Mouse (Mus musculus) MEL (cell line): ENCODE measurements around the gene Rhd. TPM values are rescaled to one million over a fixed set of nuclear protein-coding genes. Genes with fewer than 3 reads are reported as not detected.
A peak's percentile ranks its signal among the peaks of the same experiment; 100 is the strongest.

ENCODE experiments used
- DNase-seq: peaks from one replicate; pipeline ENCODE4 v3.0.0; 2011; ENCODE audit warnings: low read depth, low spot score
- H3K27ac ChIP-seq: 2 replicates; pipeline ENCODE4 v1.5.1; 2012; ENCODE audit warnings: low read depth, mild to moderate bottlenecking, control low read depth, low read length, moderate library complexity; ENCODE audit not compliant: control insufficient read depth
- H3K27me3 ChIP-seq, 2 experiments: fragments of 150-350 bp in 1 of 2; sonication (generic) in 1 of 2; 2 replicates each; pipeline ENCODE4 v1.6.1; 2012; ENCODE audit warnings: low read length in 2 of 2, mild to moderate bottlenecking in 2 of 2, improper control_type of control experiment in 1 of 2, moderate library complexity in 1 of 2; ENCODE audit not compliant: insufficient read depth in 2 of 2, control insufficient read depth in 1 of 2
- H3K36me3 ChIP-seq, 2 experiments: 2 replicates each; pipeline ENCODE4 v1.6.1; 2012 to 2014; ENCODE audit warnings: low read length in 2 of 2, improper control_type of control experiment in 1 of 2, inconsistent platforms in 1 of 2, mild to moderate bottlenecking in 1 of 2; ENCODE audit not compliant: insufficient read depth in 2 of 2, control insufficient read depth in 1 of 2
- H3K4me1 ChIP-seq, 2 experiments: fragments of 150-350 bp in 1 of 2; sonication (generic) in 1 of 2; 2 replicates each; pipeline ENCODE4 v1.6.1; 2012; ENCODE audit warnings: low read length in 2 of 2, improper control_type of control experiment in 1 of 2, mild to moderate bottlenecking in 1 of 2; ENCODE audit not compliant: insufficient read depth in 2 of 2, control insufficient read depth in 1 of 2
- H3K4me3 ChIP-seq, 2 experiments: fragments of 150-350 bp in 1 of 2; sonication (generic) in 1 of 2; 2 replicates each; pipeline ENCODE4 v1.5.1; 2012; ENCODE audit warnings: low read depth in 2 of 2, low read length in 2 of 2, mild to moderate bottlenecking in 2 of 2, moderate library complexity in 2 of 2, control low read depth in 1 of 2, improper control_type of control experiment in 1 of 2; ENCODE audit not compliant: control insufficient read depth in 1 of 2, insufficient read depth in 1 of 2
- H3K79me2 ChIP-seq: 2 replicates; pipeline ENCODE4 v1.6.1; 2012; ENCODE audit warnings: mild to moderate bottlenecking, low read length, moderate library complexity; ENCODE audit not compliant: control insufficient read depth, poor library complexity, insufficient read depth
- H3K9ac ChIP-seq: 2 replicates; pipeline ENCODE4 v1.6.1; 2012; ENCODE audit warnings: low read depth, mild to moderate bottlenecking, control low read depth, low read length, moderate library complexity; ENCODE audit not compliant: control insufficient read depth, poor library complexity, severe bottlenecking
- H3K9me3 ChIP-seq: fragments of 150-350 bp; sonication (generic); replicated peaks from 2 replicates; pipeline ENCODE4 v1.6.1; 2012; ENCODE audit warnings: mild to moderate bottlenecking, low read length, improper control_type of control experiment, moderate library complexity; ENCODE audit not compliant: insufficient read depth
- BHLHE40 ChIP-seq: IDR thresholded peaks from 2 replicates; pipeline ENCODE4 v1.6.1; 2012; ENCODE audit warnings: low read depth, mild to moderate bottlenecking, inconsistent platforms, low read length, improper control_type of control experiment, borderline replicate concordance
- CHD1 ChIP-seq: IDR thresholded peaks from 2 replicates; pipeline ENCODE4 v1.6.1; 2012; ENCODE audit warnings: low read depth, mild to moderate bottlenecking, inconsistent platforms, low read length, improper control_type of control experiment
- CTCF ChIP-seq, 3 experiments: IDR thresholded peaks in 2 of 3; conservative IDR thresholded peaks in 1 of 3; 2 replicates each; pipeline ENCODE4 v1.5.1; 2011 to 2012; ENCODE audit warnings: low read length in 3 of 3, low read depth in 2 of 3, mild to moderate bottlenecking in 2 of 3, improper control_type of control experiment in 1 of 3, inconsistent platforms in 1 of 3, mixed read lengths in 1 of 3, moderate library complexity in 1 of 3; ENCODE audit not compliant: control insufficient read depth in 1 of 3, insufficient read depth in 1 of 3, poor library complexity in 1 of 3, severe bottlenecking in 1 of 3
- E2F4 ChIP-seq: IDR thresholded peaks from 2 replicates; pipeline ENCODE4 v1.6.1; 2011; ENCODE audit warnings: low read depth, low read length, improper control_type of control experiment, borderline replicate concordance
- ELF1 ChIP-seq: IDR thresholded peaks from 2 replicates; pipeline ENCODE4 v1.6.1; 2014; ENCODE audit warnings: low read depth, mild to moderate bottlenecking, inconsistent platforms, low read length, improper control_type of control experiment, moderate library complexity
- EP300 ChIP-seq, 2 experiments: IDR thresholded peaks; 2 replicates each; pipeline ENCODE4 v1.6.1; 2011; ENCODE audit warnings: improper control_type of control experiment in 2 of 2, low read length in 2 of 2, low read depth in 1 of 2, mild to moderate bottlenecking in 1 of 2
- ETS1 ChIP-seq: IDR thresholded peaks from 2 replicates; pipeline ENCODE4 v1.6.1; 2012; ENCODE audit warnings: low read depth, mild to moderate bottlenecking, inconsistent platforms, low read length, improper control_type of control experiment, moderate library complexity
- GATA1 ChIP-seq: IDR thresholded peaks from 2 replicates; pipeline ENCODE4 v1.6.1; 2011; ENCODE audit warnings: low read depth, low read length, improper control_type of control experiment
- JUND ChIP-seq: IDR thresholded peaks from 2 replicates; pipeline ENCODE4 v1.6.1; 2011; ENCODE audit warnings: low read depth, mild to moderate bottlenecking, improper control_type of control experiment, low read length
- KAT2A ChIP-seq: conservative IDR thresholded peaks from 2 replicates; pipeline ENCODE4 v1.6.1; 2012; ENCODE audit warnings: low read depth, low read length, improper control_type of control experiment, inconsistent platforms
- MAFK ChIP-seq: IDR thresholded peaks from 2 replicates; pipeline ENCODE4 v1.6.1; 2011; ENCODE audit warnings: low read depth, mild to moderate bottlenecking, low read length, improper control_type of control experiment, borderline replicate concordance
- MAZ ChIP-seq: IDR thresholded peaks from 2 replicates; pipeline ENCODE4 v1.6.1; 2012; ENCODE audit warnings: low read depth, mild to moderate bottlenecking, inconsistent platforms, low read length, improper control_type of control experiment
- MXI1 ChIP-seq: IDR thresholded peaks from 2 replicates; pipeline ENCODE4 v1.6.1; 2011; ENCODE audit warnings: mild to moderate bottlenecking, low read depth, low read length, improper control_type of control experiment
- MYB ChIP-seq: IDR thresholded peaks from 2 replicates; pipeline ENCODE4 v1.6.1; 2011; ENCODE audit warnings: mild to moderate bottlenecking, low read depth, low read length, improper control_type of control experiment
- MYC ChIP-seq: IDR thresholded peaks from 2 replicates; pipeline ENCODE4 v1.6.1; 2011; ENCODE audit warnings: low read depth, mild to moderate bottlenecking, low read length, improper control_type of control experiment, moderate library complexity
- NELFE ChIP-seq: IDR thresholded peaks from 2 replicates; pipeline ENCODE4 v1.6.1; 2011; ENCODE audit warnings: low read depth, low read length, improper control_type of control experiment
- NRF1 ChIP-seq: IDR thresholded peaks from 2 replicates; pipeline ENCODE4 v1.6.1; 2014; ENCODE audit warnings: low read depth, mild to moderate bottlenecking, inconsistent platforms, low read length, improper control_type of control experiment, moderate library complexity; ENCODE audit not compliant: poor library complexity, insufficient read depth, severe bottlenecking
- POLR2A ChIP-seq, 2 experiments: IDR thresholded peaks; 2 replicates each; pipeline ENCODE4 v1.6.1; 2011 to 2012; ENCODE audit warnings: low read length in 2 of 2, mild to moderate bottlenecking in 2 of 2, control low read depth in 1 of 2, improper control_type of control experiment in 1 of 2, low read depth in 1 of 2, moderate library complexity in 1 of 2; ENCODE audit not compliant: control insufficient read depth in 1 of 2, insufficient read depth in 1 of 2, poor library complexity in 1 of 2
- POLR2AphosphoS2 ChIP-seq: IDR thresholded peaks from 2 replicates; pipeline ENCODE4 v1.6.1; 2011; ENCODE audit warnings: low read length, improper control_type of control experiment
- RCOR1 ChIP-seq: IDR thresholded peaks from 2 replicates; pipeline ENCODE4 v1.6.1; 2012; ENCODE audit warnings: low read depth, mild to moderate bottlenecking, inconsistent platforms, low read length, improper control_type of control experiment
- SIN3A ChIP-seq: IDR thresholded peaks from 2 replicates; pipeline ENCODE4 v1.6.1; 2012; ENCODE audit warnings: low read length, improper control_type of control experiment, inconsistent platforms
- SMC3 ChIP-seq: IDR thresholded peaks from 2 replicates; pipeline ENCODE4 v1.6.1; 2011; ENCODE audit warnings: low read depth, low read length, improper control_type of control experiment
- TAL1 ChIP-seq: IDR thresholded peaks from 2 replicates; pipeline ENCODE4 v1.6.1; 2012; ENCODE audit warnings: mild to moderate bottlenecking, inconsistent platforms, low read length, moderate library complexity, mixed read lengths
- TBP ChIP-seq: IDR thresholded peaks from 2 replicates; pipeline ENCODE4 v1.8.0; 2011; ENCODE audit warnings: low read depth, low read length, improper control_type of control experiment
- TCF12 ChIP-seq: IDR thresholded peaks from 2 replicates; pipeline ENCODE4 v1.6.1; 2014; ENCODE audit warnings: low read depth, mild to moderate bottlenecking, inconsistent platforms, low read length, improper control_type of control experiment, moderate library complexity
- UBTF ChIP-seq: IDR thresholded peaks from 2 replicates; pipeline ENCODE4 v1.6.1; 2012; ENCODE audit warnings: low read depth, mild to moderate bottlenecking, inconsistent platforms, low read length, improper control_type of control experiment, moderate library complexity, borderline replicate concordance; ENCODE audit not compliant: insufficient read depth
- USF1 ChIP-seq: IDR thresholded peaks from 2 replicates; pipeline ENCODE4 v1.6.1; 2014; ENCODE audit warnings: low read depth, mild to moderate bottlenecking, inconsistent platforms, low read length, improper control_type of control experiment, moderate library complexity
- USF2 ChIP-seq, 2 experiments: IDR thresholded peaks; 2 replicates each; pipeline ENCODE4 v1.6.1; 2011 to 2012; ENCODE audit warnings: improper control_type of control experiment in 2 of 2, low read length in 2 of 2, borderline replicate concordance in 1 of 2, inconsistent platforms in 1 of 2, low read depth in 1 of 2, mild to moderate bottlenecking in 1 of 2; ENCODE audit not compliant: insufficient read depth in 1 of 2
- ZKSCAN1 ChIP-seq: IDR thresholded peaks from 2 replicates; pipeline ENCODE4 v1.6.1; 2012; ENCODE audit warnings: low read depth, mild to moderate bottlenecking, inconsistent platforms, low read length, improper control_type of control experiment, moderate library complexity
- ZMIZ1 ChIP-seq: IDR thresholded peaks from 2 replicates; pipeline ENCODE4 v1.6.1; 2012; ENCODE audit warnings: low read depth, mild to moderate bottlenecking, inconsistent platforms, low read length, improper control_type of control experiment, moderate library complexity
- polyA plus RNA-seq, 2 experiments: library from polyadenylated mRNA; stranded (reverse) in 1 of 2; unstranded in 1 of 2; fragments of >175 nt in 1 of 2; fragments of >200 nt in 1 of 2; gene quantifications; 2 replicates each; pipeline versions ENCODE4 v1.2.1 to v1.2.4; 2012; ENCODE audit warnings: low replicate concordance in 2 of 2, low read depth in 1 of 2; ENCODE audit not compliant: insufficient read length in 2 of 2, insufficient read depth in 1 of 2, missing spikeins in 1 of 2
- total RNA-seq: library from RNA; depleted of rRNA; stranded (reverse); fragments of 300-350 nt; gene quantifications from 2 replicates; pipeline ENCODE4 v1.2.3, GENCODE M21; 2012; rRNA removed

The Rhd gene
- total RNA-seq: 64.8 and 176 TPM in 2 replicates
- 10 to 100 TPM in 1 of 2 experiments, not detected in 1; 49.9 TPM for polyA plus RNA-seq

- DNase-seq: peak; percentile 81
- Histone ChIP-seq H3K4me3 (peak within 1 kb of the TSS; percentile 56 to 77), H3K9me3 (no peaks in the 10 kb centered on the region), H3K9ac (peak within 1 kb of the TSS; percentile 73), H3K79me2 (no peaks in the 10 kb centered on the region), H3K27me3 (no peaks in the 10 kb centered on the region), H3K36me3 (peaks cover 0 to 26% of the 10 kb centered on the region in 2 experiments; a peak in 2 of 4 replicates), H3K27ac (peak within 1 kb of the TSS; percentile 85), H3K4me1 (peaks cover 16 to 32% of the 10 kb centered on the region in 2 experiments)
- TF ChIP-seq GATA1 (peak; percentile 85), BHLHE40 (peak; percentile 33; the same call in 1 of the 2 replicates), ETS1 (peak; percentile 80), MYB (peak; percentile 27; the same call in 1 of the 2 replicates), MXI1 (peak; percentile 75), NRF1 (no peak), JUND (no peak), TAL1 (peak; percentile 72), TBP (peak; percentile 56; the same call in 1 of the 2 replicates), UBTF (0 out of 2 replicates have a peak, but pooled peaks have one; percentile 86), MAFK (no peak), RCOR1 (peak; percentile 48; the same call in 1 of the 2 replicates), POLR2AphosphoS2 (no peak), USF1 (no peak), NELFE (0 out of 2 replicates have a peak, but pooled peaks have one; percentile 33), EP300 (IDR thresholded peaks at IDR 0.05; ENCODE audit: low read depth in 1 of 2, low read length in 2 of 2) (peak; percentile 75 to 82), POLR2A (IDR thresholded peaks at IDR 0.05; ENCODE audit: control insufficient read depth in 1 of 2, insufficient read depth in 1 of 2, low read depth in 1 of 2, low read length in 2 of 2, poor library complexity in 1 of 2) (peak; percentile 28 to 47; a peak in 2 of 4 replicates), MAZ (peak; percentile 65; the same call in 1 of the 2 replicates), SIN3A (peak; percentile 87), USF2 (IDR thresholded peaks at IDR 0.05; ENCODE audit: borderline replicate concordance in 1 of 2, insufficient read depth in 1 of 2, low read depth in 1 of 2, low read length in 2 of 2) (no peak), SMC3 (no peak), MYC (no peak), KAT2A (no peak; the same call in 1 of the 2 replicates), ZMIZ1 (peak; percentile 61), ELF1 (no peak), E2F4 (0 out of 2 replicates have a peak, but pooled peaks have one; percentile 56), CHD1 (no peak), CTCF (IDR thresholded peaks at IDR 0.05 in 2 of 3, conservative IDR thresholded peaks at IDR 0.05 in 1 of 3; ENCODE audit: control insufficient read depth in 1 of 3, insufficient read depth in 1 of 3, low read depth in 2 of 3, low read length in 3 of 3, poor library complexity in 1 of 3, severe bottlenecking in 1 of 3) (no peak), TCF12 (peak; percentile 87), ZKSCAN1 (no peak)
Observed at GRCm38 (mm10) chr4:134863937-134864729, at the start of gene Rhd. Rhd (plus strand) TSS chr4:134864536.
